Mouse (Mus musculus) left cerebral cortex, adult 11 months (tissue): ENCODE results near the gene Fcho1.

ENCODE experiments used
- DNase-seq: peaks from one replicate; pipeline ENCODE4 v3.0.0; 2022; ENCODE audit warnings: low spot score

The Fcho1 gene

GRCm38 (mm10) chr8:71681369-71681915 lies 44.1 kb downstream of the Fcho1 start:
- DNase-seq, result no peak

- no peak for DNase-seq
Measured at GRCm38 (mm10) chr8:71680471-71680870, 45.0 kb downstream of the Fcho1 start.

- DNase-seq, result no peak
Measured at GRCm38 (mm10) chr8:71679550-71680168, 45.9 kb downstream of the Fcho1 start.

- DNase-seq, result no peak
Measured at GRCm38 (mm10) chr8:71679116-71679515, 46.4 kb downstream of the Fcho1 start.

- DNase-seq, result no peak
Measured at GRCm38 (mm10) chr8:71678216-71678615, 47.3 kb downstream of the Fcho1 start.

GRCm38 (mm10) chr8:71677555-71677954 lies 48.0 kb downstream of the Fcho1 start:
- DNase-seq, result no peak

GRCm38 (mm10) chr8:71676803-71677202 lies 48.7 kb downstream of the Fcho1 start:
- DNase-seq, result no peak

GRCm38 (mm10) chr8:71676020-71676741 lies 49.3 kb downstream of the Fcho1 start, which contains the start of gene Jak3:
Gene Jak3 (plus strand): TSS chr8:71676296.
- no peak for DNase-seq

- DNase-seq, result no peak
Measured at GRCm38 (mm10) chr8:71675456-71676019, 50.0 kb downstream of the Fcho1 start.

- no peak for DNase-seq
Measured at GRCm38 (mm10) chr8:71674071-71674470, 51.4 kb downstream of the Fcho1 start.

GRCm38 (mm10) chr8:71672168-71672735 lies 53.3 kb downstream of the Fcho1 start:
- no peak for DNase-seq

- peak; percentile 87 for DNase-seq
Measured at GRCm38 (mm10) chr8:71671549-71671965, 54.0 kb downstream of the Fcho1 start, which contains the start of gene Unc13a. Gene Unc13a (minus strand): TSS chr8:71671757.

GRCm38 (mm10) chr8:71670621-71671548 lies 54.6 kb downstream of the Fcho1 start:
- DNase-seq, result no peak

- DNase-seq, result no peak
Measured at GRCm38 (mm10) chr8:71670198-71670597, 55.3 kb downstream of the Fcho1 start.

GRCm38 (mm10) chr8:71668220-71668975 lies 57.1 kb downstream of the Fcho1 start:
- no peak for DNase-seq

- DNase-seq, result no peak
Measured at GRCm38 (mm10) chr8:71667256-71667655, 58.3 kb downstream of the Fcho1 start.

GRCm38 (mm10) chr8:71666855-71667254 lies 58.7 kb downstream of the Fcho1 start:
- DNase-seq, result no peak

GRCm38 (mm10) chr8:71665331-71666130 lies 60.0 kb downstream of the Fcho1 start:
- no peak for DNase-seq

- DNase-seq, result peak; percentile 75
Measured at GRCm38 (mm10) chr8:71660325-71661120, 65.0 kb downstream of the Fcho1 start.
